Mouse (Mus musculus): Measurements from ENCODE around the gene Ipmk.

Gene Ipmk

DNA sequence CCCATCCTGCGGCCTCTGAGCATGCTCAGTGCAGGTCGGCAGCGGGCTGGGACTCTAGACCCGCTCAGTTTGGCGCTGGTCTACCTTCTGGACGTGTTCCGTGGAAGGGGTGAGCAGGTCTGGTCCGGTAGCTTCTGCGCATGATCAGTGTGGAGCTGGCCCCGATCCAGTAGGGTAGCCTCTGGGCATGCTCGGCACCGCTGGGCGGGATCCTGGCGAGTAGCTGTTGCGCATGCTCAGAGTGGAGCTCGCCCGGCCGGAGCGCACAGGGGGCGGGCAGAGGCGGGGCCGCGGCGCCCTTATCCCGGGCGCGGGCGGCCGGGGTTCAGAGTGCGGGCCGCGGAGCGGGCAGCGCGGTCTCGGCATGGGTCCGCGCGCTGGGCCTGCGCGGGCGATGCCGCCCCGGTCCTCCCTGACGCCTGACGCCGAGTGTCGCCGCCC is at the start of gene Ipmk:
Ipmk (plus strand) TSS at position 255 of the 441 bp plus-strand sequence.
- peak; percentile 100 for DNase-seq (ENCODE audit: low spot score)

DNA sequence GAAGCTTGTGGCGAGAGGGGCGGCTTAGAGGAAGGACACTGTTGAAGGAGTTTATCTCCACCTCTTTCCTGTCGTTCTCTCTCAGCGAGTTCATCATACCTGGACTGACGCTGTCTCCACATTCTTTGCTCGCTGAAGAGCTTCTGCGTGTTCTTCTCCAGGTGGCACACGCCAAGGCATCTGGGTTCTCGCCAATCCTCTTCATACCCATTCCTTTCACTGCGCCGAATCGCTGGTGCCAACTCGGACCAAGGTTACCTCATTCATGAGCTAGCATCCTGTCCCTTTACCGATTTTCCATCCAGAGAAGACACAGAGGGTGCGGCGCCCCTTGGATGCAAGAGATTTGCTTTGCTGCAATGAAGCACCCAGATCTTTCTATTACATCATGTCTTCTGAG is 47.4 kb upstream of the Ipmk start:
- no peak for DNase-seq (ENCODE audit: low spot score)

DNA sequence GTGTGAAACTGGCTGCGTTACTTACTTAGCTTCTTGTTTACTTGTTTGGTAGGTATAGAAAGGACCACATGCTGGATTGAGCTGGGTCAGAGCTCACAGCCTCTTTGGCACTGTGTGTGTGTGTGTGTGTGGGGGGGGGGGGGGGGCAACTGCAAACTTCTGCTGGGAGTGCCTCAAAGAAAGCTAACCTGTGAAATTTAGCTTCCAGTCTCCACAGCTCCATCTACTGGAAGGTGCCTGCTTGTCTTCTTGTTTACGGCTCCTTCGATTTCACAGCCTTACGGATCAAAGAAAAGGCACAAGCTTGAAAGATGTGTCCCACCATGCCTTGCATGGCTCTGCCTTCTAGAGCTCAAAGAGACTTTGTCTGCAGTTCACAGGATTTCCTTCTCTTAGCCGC is 45.1 kb upstream of the Ipmk start:
- DNase-seq (ENCODE audit: low spot score): no peak

DNA sequence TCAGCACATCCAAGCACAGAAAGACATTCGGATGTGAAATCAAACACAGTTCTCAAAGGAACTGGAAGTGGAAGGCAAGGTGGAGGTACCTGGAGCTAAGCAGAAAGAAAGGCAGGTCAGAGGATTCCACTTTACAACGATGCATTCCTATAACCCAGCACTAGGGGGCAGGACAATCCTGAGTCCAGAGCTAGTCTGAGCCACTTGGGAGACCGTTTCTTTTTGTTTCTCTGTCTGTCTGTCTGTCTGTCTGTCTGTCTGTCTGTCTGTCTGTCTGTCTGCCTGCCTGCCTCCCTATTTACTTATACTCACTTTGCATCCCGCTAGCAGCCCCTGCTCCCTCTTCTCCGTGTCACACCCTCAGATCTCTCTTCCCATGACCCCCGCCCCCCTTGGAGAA is 41.4 kb upstream of the Ipmk start:
- DNase-seq (ENCODE audit: low spot score): no peak

DNA sequence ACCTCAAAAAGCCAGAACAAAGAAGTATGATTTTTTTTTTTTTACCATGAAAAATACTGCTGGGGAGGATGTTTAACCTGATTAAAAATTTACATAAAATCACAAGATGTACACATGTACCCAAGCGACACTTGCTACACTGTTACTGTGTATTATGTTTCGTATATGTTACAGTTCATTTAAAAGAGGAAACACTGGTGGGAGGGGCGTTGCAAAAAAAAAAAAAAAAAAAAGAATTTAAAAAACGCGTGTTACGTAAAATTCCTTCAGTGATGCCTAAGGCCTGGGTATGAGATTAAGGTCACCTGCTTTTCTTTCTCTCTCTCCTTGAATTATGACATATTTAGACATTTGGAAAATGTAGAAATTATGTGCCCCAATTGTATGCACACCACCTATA is 40.8 kb upstream of the Ipmk start:
- no peak for DNase-seq (ENCODE audit: low spot score)

DNA sequence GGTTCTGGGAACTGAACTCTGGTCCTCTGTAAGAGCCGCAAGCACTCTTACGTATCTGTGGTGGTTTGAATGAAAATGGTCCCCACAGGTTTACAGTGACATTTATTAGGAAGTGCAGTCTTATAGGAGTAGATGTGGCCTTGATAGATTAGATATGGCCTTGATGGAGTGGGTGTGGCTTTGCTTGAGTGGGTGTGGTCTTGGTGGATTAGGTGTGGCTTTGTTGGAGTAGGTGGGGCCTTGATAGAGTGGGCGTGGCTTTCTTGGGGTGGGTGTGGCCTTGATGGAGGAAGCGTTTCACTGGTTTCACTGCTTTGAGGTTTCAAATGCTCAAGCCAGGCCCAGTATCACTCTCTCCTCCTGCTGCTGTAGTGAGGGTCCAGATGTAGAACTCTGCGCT is 39.4 kb upstream of the Ipmk start:
- no peak for DNase-seq (ENCODE audit: low spot score)

DNA sequence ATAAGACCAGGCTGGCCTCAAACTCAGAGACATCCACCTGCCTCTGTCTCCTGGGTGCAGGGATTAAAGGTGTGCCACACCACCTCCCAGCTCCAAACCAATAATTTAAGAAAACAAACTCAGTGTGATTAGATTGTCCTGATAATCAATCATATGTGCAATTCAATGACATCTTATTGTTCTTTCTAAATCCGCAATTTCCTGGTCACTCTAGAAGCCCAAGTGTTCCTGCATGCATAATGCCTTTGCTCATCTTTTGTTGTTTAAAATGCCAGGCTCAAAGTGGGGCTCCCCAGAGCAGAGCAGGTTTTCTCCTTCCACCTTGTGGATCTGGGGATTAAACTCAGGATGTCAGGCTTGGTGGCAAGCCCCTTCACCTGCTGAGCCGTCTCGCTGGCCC is 37.3 kb upstream of the Ipmk start:
- no peak for DNase-seq (ENCODE audit: low spot score)

DNA sequence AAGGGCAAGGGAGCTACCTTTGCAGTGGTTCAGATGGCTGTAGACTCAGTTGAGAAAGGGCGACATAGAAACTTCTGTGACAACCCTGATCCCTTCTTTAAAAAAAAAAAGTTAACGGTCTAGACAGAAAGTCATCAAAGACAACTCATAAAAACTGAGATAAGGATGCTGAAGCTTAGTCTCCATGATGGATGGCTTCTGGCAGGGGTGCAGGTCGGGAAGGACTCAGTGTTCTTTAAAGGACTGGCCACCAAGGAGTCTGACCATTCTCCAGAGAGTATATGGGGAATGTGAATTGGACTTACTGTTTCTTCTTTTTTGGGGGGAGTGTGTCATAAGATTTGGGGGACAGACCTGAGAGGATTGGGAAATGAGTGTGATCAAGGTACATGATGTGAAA is 33.0 kb upstream of the Ipmk start:
- no peak for DNase-seq (ENCODE audit: low spot score)

DNA sequence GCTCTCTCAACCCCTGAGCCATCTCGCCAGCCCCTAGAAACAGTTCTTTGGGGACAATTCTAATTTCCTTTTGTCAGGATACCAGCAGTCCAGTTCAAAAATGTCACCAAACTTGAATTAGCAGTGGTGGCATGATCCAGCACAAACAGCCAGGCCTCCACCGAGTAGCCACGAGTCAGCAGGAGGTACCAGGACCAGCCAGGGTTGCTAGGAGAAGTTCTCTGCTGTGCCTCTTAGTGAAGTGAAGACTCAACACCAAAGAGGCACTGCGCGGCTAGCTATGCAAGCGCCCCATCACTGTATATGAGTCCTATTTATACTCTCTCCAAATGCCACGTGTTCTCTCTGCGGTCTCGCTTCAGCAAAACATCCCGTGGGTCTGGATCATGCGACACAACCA is 31.5 kb upstream of the Ipmk start:
- DNase-seq (ENCODE audit: low spot score): no peak

DNA sequence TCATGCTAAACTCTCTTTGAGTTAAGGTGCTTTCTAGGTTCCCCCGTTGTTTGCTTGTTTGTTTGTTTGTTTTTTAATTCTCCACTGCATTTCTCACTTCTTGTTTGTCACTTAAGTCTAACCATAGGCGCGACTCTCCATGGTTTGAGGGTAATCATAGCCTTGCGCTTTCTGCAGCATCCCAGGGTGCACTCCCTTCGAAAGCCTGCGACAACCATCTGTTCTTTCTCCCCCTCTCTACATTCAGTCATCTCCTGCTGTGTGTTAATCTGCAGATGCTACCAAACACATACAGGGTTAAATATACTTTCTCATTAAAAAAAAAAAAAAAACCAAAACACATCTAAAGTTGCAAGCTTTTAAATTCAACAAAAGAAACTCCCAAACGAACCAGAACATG is 31.1 kb upstream of the Ipmk start:
- no peak for DNase-seq (ENCODE audit: low spot score)

DNA sequence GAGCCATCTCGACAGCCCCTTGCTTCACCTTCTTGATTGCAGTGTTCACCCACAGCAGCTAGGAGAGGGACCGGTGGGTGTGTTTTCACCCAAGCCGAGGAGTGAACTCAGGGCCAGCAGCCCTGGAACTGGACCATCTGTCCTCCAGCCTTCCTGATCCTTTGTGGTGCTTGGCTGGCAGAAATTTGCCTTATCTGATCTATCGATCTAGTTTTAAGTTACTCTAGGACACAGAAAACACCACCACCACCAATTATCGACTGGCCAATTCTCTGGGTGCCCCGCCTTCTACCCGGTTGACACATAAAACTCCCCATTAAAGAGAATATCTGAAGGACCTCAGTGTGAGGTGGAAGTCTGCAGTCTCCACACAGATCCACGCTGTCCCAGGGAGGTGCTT is 23.9 kb upstream of the Ipmk start:
- no peak for DNase-seq (ENCODE audit: low spot score)

DNA sequence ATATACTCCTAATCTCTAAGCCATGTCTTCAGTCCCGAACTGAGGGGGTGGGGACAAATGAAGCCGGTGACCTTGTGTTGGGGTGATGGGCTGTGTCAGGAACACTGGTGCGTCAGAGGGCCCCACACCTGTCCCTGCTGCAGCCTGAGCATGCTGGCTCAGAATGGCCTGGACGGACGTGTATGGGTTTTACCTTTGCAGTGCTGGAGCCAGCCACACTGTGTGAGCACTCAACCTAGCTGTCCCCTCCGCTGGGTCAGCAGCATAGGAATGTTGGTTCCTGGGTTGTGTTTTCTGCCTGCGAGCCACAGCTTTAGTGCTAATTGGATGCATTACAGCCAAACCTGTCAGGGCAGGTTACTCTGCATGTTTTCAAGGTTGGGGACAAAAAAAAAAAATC is 21.4 kb upstream of the Ipmk start:
- no peak for DNase-seq (ENCODE audit: low spot score)

DNA sequence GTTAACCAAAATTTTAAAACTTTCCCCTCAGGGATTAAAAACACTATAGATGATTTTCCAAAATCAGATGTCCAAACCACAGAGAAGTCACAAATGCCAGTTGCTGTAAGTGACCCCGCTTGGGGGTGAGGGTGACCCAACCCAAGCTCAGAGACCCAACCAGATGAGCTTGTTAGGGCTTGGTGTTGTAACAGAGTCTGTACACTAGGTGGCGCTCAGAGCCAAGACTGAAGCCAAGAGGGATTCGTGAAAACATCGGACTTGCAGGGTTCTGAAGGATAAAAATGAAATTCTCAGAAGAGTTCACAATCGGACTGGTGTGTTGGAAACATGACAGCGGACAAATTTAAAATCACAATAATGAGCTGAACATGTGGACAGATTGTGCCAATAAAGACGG is 20.8 kb upstream of the Ipmk start:
- DNase-seq (ENCODE audit: low spot score): peak; percentile 54

DNA sequence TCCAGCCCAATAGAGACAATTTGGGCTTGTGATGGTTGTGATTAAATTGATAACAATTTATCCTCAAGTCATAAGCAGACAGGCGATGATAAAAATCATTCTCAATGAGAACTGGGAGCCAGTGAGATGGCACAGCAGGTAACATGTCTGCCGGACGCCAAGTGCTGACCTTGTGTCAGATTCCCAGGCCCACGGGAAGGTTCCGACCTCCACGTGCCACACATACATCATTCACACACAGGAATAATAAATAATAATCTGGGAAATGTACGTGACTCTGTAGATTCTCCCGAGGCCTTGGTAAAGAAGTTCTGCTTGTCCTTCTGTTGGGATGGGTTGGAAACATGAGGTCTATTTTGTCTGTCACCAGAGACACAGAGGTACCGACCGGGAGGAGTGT is 20.2 kb upstream of the Ipmk start:
- no peak for DNase-seq (ENCODE audit: low spot score)

DNA sequence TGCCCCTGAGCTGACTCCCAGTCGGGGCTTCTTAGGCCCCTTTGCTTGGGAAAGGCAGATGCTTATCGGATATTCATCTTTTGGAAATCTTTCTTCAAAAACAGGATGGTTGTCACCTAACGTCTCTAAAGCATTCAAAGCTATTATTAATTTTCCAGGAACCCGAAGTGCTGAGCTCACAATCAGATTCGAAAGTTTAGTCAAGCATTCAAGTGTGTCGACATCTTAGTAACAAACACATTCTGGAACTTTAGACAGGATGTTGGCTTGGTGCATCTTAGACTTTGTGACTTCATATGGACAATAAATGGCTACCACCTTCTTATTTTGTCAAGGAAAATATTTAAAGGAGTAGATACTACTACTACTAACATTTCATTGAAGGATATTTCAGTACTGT is 19.2 kb upstream of the Ipmk start:
- DNase-seq (ENCODE audit: low spot score): no peak

DNA sequence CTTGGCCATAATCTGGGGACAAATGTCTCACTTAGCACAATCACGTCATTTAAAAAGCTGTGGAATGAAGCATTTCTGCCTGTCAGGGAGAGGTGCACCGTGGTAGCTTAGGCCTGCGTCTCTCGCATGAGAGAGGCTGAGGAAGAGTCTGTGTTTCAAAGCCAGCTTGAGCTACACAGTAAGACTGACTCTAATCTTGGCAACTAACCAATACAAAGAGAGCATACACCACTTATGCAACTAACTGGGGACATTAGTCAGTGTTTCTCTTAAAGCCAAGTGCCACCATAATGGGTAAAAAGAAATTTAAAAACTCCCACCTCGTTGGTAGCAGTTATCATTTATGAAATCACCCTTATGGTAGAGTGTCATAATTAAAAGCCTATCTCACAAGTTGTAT is 18.7 kb upstream of the Ipmk start:
- no peak for DNase-seq (ENCODE audit: low spot score)

DNA sequence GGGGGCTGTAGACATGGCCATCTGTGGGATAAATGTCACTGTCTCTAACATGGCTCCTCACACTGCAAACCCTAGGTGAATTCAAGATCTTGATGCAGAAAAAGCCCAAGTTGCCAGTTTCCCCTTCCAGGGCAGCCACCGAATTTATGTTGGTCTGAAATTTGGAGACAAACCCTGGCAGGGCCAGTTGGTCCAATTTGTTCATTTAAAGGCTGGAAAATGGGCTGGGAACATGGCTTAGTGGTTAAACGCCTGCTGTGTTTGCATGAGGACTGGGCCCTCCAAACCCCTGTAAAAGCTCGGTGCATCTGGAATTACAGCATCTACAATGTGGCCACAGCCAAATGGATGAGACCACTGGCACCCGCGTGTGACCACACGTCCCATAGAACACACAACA is 18.3 kb upstream of the Ipmk start:
- DNase-seq (ENCODE audit: low spot score): no peak

DNA sequence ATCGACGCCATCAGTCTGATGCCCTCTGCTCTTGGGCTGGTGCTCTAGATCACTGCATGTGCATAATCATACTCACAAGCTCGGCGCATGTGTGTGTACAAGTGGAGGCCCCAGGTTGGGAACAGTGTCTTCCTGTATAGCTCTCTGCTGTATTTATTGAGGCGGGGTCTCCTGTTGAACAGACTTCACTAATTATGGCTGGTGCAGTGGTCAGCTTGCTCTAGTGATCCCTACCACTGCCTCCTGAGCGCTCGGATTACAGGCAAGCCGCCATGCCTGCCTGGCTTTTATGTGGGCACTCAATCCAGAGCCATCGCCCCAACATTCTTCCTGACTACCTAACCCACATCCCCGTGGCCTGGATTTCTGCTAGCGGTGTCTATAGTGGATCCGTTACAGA is 17.5 kb upstream of the Ipmk start:
- DNase-seq (ENCODE audit: low spot score): no peak

DNA sequence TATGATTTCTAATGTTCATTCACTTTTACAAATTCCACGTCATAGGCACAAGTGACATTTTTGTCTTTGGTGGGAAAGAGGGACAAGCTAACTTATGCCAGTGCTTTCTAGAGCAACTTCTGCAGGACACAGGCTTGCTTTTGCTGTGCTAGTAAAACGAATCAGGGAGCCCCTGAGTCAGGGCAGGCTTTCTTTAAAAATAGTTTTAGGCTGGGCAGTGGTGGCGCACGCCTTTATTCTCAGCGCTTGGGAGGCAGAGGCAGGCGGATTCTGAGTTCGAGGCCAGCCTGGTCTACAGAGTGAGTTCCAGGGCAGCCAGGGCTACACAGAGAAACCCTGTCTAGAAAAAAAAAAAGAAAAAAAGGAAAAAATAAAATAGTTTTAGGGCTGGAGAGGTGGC is 15.7 kb upstream of the Ipmk start:
- no peak for DNase-seq (ENCODE audit: low spot score)

DNA sequence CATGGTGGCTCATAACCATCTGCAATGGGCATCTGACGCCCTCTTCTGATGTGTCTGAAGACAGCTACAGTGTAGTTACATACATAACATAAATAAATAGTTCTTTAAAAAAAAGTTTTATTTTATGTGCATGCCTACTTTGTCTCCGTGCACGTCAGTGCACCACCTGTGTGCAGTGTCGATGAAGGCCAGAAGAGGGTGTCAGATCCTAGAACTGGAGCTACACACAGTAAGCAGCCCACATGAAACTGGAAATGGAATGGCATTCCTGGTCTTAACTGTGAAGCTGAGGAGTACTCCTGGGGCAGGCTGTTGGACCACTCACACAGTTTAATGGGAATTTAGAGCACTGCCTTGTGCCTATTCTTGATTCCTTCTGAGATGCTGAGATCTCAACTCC is 15.2 kb upstream of the Ipmk start:
- DNase-seq (ENCODE audit: low spot score): no peak

DNA sequence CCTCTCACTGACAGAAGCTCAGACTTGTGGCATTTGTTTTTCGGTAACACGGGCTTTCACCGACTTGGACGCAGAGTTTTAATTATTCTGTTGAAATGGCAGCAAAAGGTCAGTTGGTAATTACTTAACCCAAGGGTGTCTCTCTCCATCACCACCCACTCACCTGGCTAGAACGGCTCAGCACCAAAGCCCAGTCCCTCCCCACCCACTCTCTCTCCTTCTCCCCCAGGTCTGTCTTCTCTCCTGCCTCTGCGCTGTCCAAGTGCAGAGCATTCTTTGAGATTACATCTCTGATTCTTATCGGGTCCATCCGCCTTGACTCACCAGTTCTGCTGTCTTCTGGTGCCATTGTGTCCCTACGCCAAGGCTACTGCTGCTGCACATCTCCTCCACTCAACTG is 14.7 kb upstream of the Ipmk start:
- DNase-seq (ENCODE audit: low spot score): no peak

DNA sequence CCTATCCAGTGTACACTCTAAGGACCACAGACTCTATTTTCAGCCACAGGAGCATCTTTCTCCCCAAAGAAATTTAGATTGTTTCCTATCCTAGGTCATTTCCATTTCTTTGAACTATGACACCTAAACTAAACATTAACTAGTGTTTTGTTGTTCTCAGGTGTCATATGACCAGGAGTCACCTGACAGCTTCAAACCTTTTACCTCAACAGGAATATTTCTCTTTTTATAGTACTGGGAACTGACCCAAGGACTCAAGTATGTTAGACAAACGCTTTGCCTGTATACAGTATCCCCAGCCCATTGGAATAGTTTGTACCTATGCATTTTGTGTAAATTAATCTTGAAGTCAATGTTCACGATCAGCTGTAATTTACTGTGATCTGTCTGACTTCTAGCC is 9.8 kb upstream of the Ipmk start:
- no peak for DNase-seq (ENCODE audit: low spot score)

DNA sequence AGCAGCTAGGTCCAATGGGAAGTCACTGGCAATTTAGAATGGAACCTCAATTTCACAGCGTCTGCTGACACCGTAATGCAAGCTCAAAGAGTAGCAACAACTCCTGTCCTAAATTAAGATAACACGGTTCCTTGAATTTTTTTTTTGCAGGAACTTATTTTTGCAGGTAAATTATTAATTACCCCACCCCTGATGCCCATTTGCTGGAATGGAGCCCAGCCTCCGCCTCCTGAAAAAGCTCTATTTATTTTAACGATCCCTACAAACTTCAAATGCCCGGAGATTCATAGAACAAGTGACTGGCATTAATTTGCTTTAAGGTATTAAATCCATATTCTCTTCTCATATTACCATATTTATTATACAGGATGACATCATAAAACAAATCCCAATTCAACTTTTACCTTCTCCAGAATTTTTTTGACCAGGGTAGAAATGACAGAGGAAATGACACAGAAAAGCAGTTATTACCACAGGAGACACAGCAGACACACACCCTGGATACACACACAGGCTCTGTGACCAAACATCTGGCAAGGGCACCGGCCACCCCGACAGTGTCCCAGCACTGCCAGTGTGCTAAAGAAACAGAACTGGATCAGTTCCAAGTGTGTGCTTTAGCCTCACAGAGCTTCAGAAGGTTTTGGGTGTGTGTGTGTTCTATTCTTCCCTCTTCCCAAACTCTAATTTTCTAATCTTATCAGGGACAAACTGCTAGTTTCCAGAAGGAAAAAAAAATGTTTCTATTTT is 9.2 kb upstream of the Ipmk start:
- no peak for DNase-seq (ENCODE audit: low spot score)

DNA sequence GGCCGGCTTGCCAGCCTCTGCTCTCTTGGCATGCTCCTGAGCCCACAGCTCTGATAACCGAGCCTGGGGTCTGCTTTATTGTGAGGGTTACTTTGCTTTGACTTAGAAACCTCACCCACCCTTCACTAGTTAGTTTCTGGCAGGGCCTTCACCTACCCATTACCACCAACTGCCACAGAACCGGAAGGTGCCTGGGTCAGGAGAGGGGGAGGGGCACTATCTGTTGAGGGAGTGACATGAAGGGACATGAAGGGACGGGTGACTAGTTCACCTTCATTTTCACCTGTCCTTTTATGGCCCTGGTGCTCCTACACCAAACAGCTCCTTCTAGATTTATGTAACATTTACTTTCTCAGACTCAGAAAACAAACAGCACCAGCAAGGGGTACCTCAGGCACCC is 8.1 kb upstream of the Ipmk start:
- no peak for DNase-seq (ENCODE audit: low spot score)

DNA sequence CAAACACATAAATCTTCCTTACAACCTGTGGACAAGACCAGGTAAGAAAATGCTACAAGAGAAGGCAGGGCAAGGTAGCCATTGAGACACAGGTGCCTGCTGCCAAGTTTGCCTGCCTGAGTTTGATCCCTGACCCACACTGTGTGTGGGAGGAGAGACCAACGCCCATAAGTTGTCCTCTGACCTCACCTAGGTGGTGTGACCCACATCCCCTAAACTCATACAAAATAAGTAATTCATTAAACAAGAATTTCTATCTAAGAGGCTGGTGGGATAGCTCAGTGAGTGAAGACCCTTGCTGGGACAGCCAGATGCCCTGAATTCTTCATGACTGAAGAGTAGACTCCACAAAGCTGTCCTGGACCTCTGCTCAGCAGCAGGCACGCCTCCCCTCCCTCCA is 7.4 kb upstream of the Ipmk start:
- DNase-seq (ENCODE audit: low spot score): no peak
